Mouse (Mus musculus) olfactory bulb, adult 2 months (tissue): ENCODE results near the gene Krtap29-1.

Experiments used
- CTCF ChIP-seq: fragments of 200-500 bp; IDR thresholded peaks from 2 replicates; pipeline ENCODE4 v1.5.1; 2012; ENCODE audit warnings: low read depth, mild to moderate bottlenecking, low read length, moderate library complexity; ENCODE audit not compliant: insufficient read depth
- POLR2A ChIP-seq: fragments of 200-500 bp; IDR thresholded peaks from 2 replicates; pipeline ENCODE4 v1.6.1; 2012; ENCODE audit warnings: mild to moderate bottlenecking, low read depth, low read length, moderate library complexity; ENCODE audit not compliant: insufficient read depth

DNA sequence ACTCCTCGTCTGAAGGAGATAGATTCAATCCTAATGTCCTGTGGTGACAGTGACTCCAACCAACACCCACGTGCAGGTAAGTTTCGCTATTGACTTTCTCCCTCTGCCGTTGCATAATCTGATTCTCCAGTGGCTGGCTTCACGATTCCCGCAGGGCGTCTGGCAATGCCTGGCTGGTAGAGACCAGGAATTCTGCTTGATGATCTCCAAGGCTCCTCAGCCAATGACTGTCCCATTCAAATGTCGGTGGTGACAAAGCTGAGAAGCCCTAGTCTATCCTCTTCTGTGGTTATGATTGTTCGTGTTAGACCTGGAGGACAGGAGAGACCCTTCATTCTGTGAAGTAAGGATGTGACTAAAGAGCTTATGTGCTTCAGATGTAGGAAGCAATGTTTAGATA lies 3.9 kb upstream of the Krtap29-1 start:
- TF ChIP-seq CTCF (no peak), POLR2A (no peak)
